Mouse (Mus musculus) heart, embryonic 12.5 days (tissue): ENCODE data around the gene Acsm1. TPM values are rescaled to one million over a fixed set of nuclear protein-coding genes. Genes with fewer than 3 reads are reported as not detected.

Source experiments
- ATAC-seq: fragments of 200-750 bp; cut with Nextera tagmentation; 2 replicates; pipeline ENCODE4 v1.8.0; 2017; ENCODE audit warnings: moderate TSS enrichment, moderate library complexity; ENCODE audit not compliant: insufficient number of reproducible peaks, low FRiP score
- H3K27ac ChIP-seq: fragments of 300-500 bp; sonication (generic); 2 replicates; pipeline ENCODE4 v1.5.1; 2016; ENCODE audit warnings: mild to moderate bottlenecking, moderate library complexity; ENCODE audit not compliant: poor library complexity, severe bottlenecking
- H3K27me3 ChIP-seq: fragments of 300-500 bp; sonication (generic); replicated peaks from 2 replicates; pipeline ENCODE4 v1.6.1; 2016; ENCODE audit warnings: mild to moderate bottlenecking, moderate library complexity
- H3K36me3 ChIP-seq: fragments of 300-500 bp; sonication (generic); 2 replicates; pipeline ENCODE4 v1.6.1; 2016; ENCODE audit warnings: mild to moderate bottlenecking, moderate library complexity
- H3K4me1 ChIP-seq: fragments of 300-500 bp; sonication (generic); replicated peaks from 2 replicates; pipeline ENCODE4 v1.6.1; 2016; ENCODE audit warnings: mild to moderate bottlenecking
- H3K4me2 ChIP-seq: fragments of 300-500 bp; sonication (generic); 2 replicates; pipeline ENCODE4 v1.6.1; 2016; ENCODE audit warnings: mild to moderate bottlenecking, moderate library complexity
- H3K4me3 ChIP-seq: fragments of 300-500 bp; sonication (generic); 2 replicates; pipeline ENCODE4 v1.5.1; 2016; ENCODE audit warnings: mild to moderate bottlenecking
- H3K9ac ChIP-seq: fragments of 300-500 bp; sonication (generic); 2 replicates; pipeline ENCODE4 v1.6.1; 2016; ENCODE audit warnings: mild to moderate bottlenecking, moderate library complexity
- H3K9me3 ChIP-seq: fragments of 300-500 bp; sonication (generic); replicated peaks from 2 replicates; pipeline ENCODE4 v1.6.1; 2016; ENCODE audit warnings: mild to moderate bottlenecking, moderate library complexity
- WGBS: fragments of 180-500 bp; shearing (Covaris S2); methylation state at CpG from one replicate; pipeline ENCODE4 v1.1.7; 2016; 5-methylcytosine and 5-hydroxymethylcytosine counted together
- polyA plus RNA-seq: library from polyadenylated mRNA; unstranded; fragments of >200 nt; fragmentation: Nextera tagmentation; extraction: Ambion mirVana; gene quantifications from 2 replicates; pipeline ENCODE4 v1.2.1, GENCODE M21; 2016

Acsm1 gene
- polyA plus RNA-seq, 1 experiment from 2014 or later, result not detected

- no peaks in the 10 kb centered on the region for H3K4me1 ChIP-seq
- H3K36me3 ChIP-seq, result no peaks in the 10 kb centered on the region
- H3K27ac ChIP-seq, result no peak overlapping the region
- 14% methylated on average over 6 of the region's 6 CpGs for WGBS
- H3K9me3 ChIP-seq, result no peaks in the 10 kb centered on the region
- H3K4me3 ChIP-seq, result no peak overlapping the region
- ATAC-seq, result no peak
- no peak overlapping the region for H3K4me2 ChIP-seq
- H3K9ac ChIP-seq, result no peak overlapping the region
- no peaks in the 10 kb centered on the region for H3K27me3 ChIP-seq
Observed at GRCm38 (mm10) chr7:119673465-119673864, 66.6 kb downstream of the Acsm1 start.

DNA sequence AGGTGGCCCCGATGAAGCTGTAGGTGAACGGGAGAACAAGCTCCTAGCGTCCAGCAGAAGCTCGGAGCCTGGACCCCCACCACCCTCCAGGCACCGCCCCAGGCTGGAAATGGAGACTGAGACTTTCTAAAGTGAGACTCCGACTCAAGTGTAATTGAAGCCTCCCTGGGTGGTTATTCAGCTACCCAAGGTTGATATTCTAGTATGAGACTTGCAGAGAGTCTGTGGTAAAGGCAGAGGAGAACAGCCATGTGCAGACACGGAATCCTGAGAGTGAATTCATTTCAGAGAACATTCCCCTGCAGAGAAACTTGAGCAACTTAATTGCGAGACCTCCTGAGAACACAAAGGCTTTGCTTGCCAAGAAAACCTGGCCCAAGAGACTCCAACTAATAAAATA lies 73.3 kb downstream of the Acsm1 start:
- ATAC-seq, result no peak
- no peak overlapping the region for H3K4me2 ChIP-seq
- no peak overlapping the region for H3K9ac ChIP-seq
- no peaks in the 10 kb centered on the region for H3K27me3 ChIP-seq
- WGBS, result 75% methylated on average over 8 of the region's 8 CpGs
- no peaks in the 10 kb centered on the region for H3K36me3 ChIP-seq
- no peaks in the 10 kb centered on the region for H3K4me1 ChIP-seq
- H3K9me3 ChIP-seq, result no peaks in the 10 kb centered on the region
- H3K4me3 ChIP-seq, result no peak overlapping the region
- H3K27ac ChIP-seq, result no peak overlapping the region

DNA sequence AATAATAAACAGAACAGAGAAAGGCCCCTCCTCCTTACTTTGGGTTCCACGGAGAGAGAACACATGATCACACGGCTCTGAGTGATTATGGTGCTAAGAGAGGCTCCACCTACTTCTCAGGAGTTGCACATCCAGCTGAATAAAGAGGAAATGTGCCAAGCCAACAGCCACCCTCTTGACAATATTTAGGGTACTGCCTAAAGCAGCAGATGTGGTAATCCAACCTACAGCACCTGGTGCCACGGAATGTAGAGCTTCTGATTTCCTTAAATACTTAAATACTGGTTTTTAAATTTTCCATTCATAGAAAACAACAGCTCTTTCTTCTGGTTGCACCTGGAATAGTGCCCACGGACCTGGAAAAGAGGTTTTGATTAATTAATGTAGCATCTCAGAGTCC lies 75.9 kb downstream of the Acsm1 start:
- WGBS, result 64% methylated on average over 4 of the region's 4 CpGs
- H3K4me1 ChIP-seq, result no peaks in the 10 kb centered on the region

GRCm38 (mm10) chr7:119689726-119690125 lies 82.9 kb downstream of the Acsm1 start, which contains the start of gene Acsm4:
Gene Acsm4, plus strand, starts transcription at chr7:119690026.
- H3K4me2 ChIP-seq, result no peak within 1 kb of the TSS
- no peak within 1 kb of the TSS for H3K4me3 ChIP-seq
- no peaks in the 10 kb centered on the region for H3K4me1 ChIP-seq
- no peaks in the 10 kb centered on the region for H3K9me3 ChIP-seq
- WGBS, result 73% methylated on average over 5 of the region's 5 CpGs
- H3K27me3 ChIP-seq, result no peaks in the 10 kb centered on the region
- no peak within 1 kb of the TSS for H3K9ac ChIP-seq
- no peak for ATAC-seq
- no peak within 1 kb of the TSS for H3K27ac ChIP-seq
- H3K36me3 ChIP-seq, result no peaks in the 10 kb centered on the region

More for the DNA sequence above, 75.9 kb downstream of the Acsm1 start:
- H3K27ac ChIP-seq, result no peak overlapping the region
- no peaks in the 10 kb centered on the region for H3K27me3 ChIP-seq
- ATAC-seq, result no peak
- no peak overlapping the region for H3K4me3 ChIP-seq
- H3K36me3 ChIP-seq, result no peaks in the 10 kb centered on the region
- no peaks in the 10 kb centered on the region for H3K9me3 ChIP-seq
- H3K4me2 ChIP-seq, result no peak overlapping the region
- H3K9ac ChIP-seq, result no peak overlapping the region

GRCm38 (mm10) chr7:119692302-119692701 lies 85.5 kb downstream of the Acsm1 start:
- ATAC-seq, result no peak
- 71% methylated on average over 4 of the region's 4 CpGs for WGBS

GRCm38 (mm10) chr7:119694926-119695325 lies 88.1 kb downstream of the Acsm1 start:
- Histone ChIP-seq H3K27me3 (no peaks in the 10 kb centered on the region), H3K9ac (no peak overlapping the region), H3K36me3 (no peaks in the 10 kb centered on the region), H3K4me1 (no peaks in the 10 kb centered on the region), H3K4me2 (no peak overlapping the region), H3K4me3 (no peak overlapping the region), H3K9me3 (no peaks in the 10 kb centered on the region), H3K27ac (no peak overlapping the region)
- no peak for ATAC-seq
- WGBS, result 77% methylated on average over 1 of the region's 1 CpGs

More at GRCm38 (mm10) chr7:119692302-119692701, 85.5 kb downstream of the Acsm1 start:
- Histone ChIP-seq H3K4me2 (no peak overlapping the region), H3K36me3 (no peaks in the 10 kb centered on the region), H3K27me3 (no peaks in the 10 kb centered on the region), H3K9me3 (no peaks in the 10 kb centered on the region), H3K9ac (no peak overlapping the region), H3K4me3 (no peak overlapping the region), H3K4me1 (no peaks in the 10 kb centered on the region), H3K27ac (no peak overlapping the region)

Other genes with a start within 250 kb of the Acsm1 start
- gene Gp2, start 147.7 kb upstream of the Acsm1 start, polyA plus RNA-seq, result not detected in 2 replicates
- gene Umod, start 127.7 kb upstream of the Acsm1 start, polyA plus RNA-seq, result not detected in 2 replicates
- gene Acsm5, start 87.6 kb upstream of the Acsm1 start, polyA plus RNA-seq, result not detected in 2 replicates
- not detected in 2 replicates for gene Pdilt, start 83.5 kb upstream of the Acsm1 start, polyA plus RNA-seq
- not detected in 2 replicates for gene Acsm2, start 52.7 kb upstream of the Acsm1 start, polyA plus RNA-seq
- not detected in 2 replicates for gene Acsm4, start 83.0 kb downstream of the Acsm1 start, polyA plus RNA-seq
- 58.4 and 59.6 TPM in 2 replicates for gene Thumpd1, start 113.8 kb downstream of the Acsm1 start, polyA plus RNA-seq
- gene Acsm3, start 153.9 kb downstream of the Acsm1 start, polyA plus RNA-seq, result 0.14 and 0.52 TPM in 2 replicates
- 18.7 and 22.8 TPM in 2 replicates for gene Rexo5, start 187.0 kb downstream of the Acsm1 start, polyA plus RNA-seq
- 17.4 and 17.8 TPM in 2 replicates for gene Eri2, start 187.0 kb downstream of the Acsm1 start, polyA plus RNA-seq